7 mouse cellular contexts compared by ENCODE assay signal in genomic region chr11:98586892-98587563, GRCm38 (mm10). TPM values are rescaled to one million over a fixed set of nuclear protein-coding genes. Genes with fewer than 3 reads are reported as not detected.
DNase-seq lines count a peak whose midpoint lies in the region; ATAC-seq lines count a peak whose summit lies in the region.

TSS of gene Ormdl3 (minus strand) at chr11:98587368.

- peak; percentile 98 for DNase-seq in adrenal gland, adult 2 months
- DNase-seq in embryo, embryonic 11.5 days (ENCODE audit: low read depth, low spot score) = peak; percentile 99
- peak; percentile 98 to 100 for DNase-seq in gastrocnemius, postnatal 4 days (ENCODE audit: low spot score in 2 of 2)
- DNase-seq in left cerebral cortex, postnatal 36 days (ENCODE audit: low spot score in 2 of 2) = peak; percentile 97 to 98
- peak; percentile 100 for DNase-seq in midbrain, embryonic 11.5 days (ENCODE audit: low spot score, missing footprints)
- peak; percentile 96 for DNase-seq in skeletal muscle tissue, adult 2 months (ENCODE audit: low read depth, low spot score)

- H3K4me2 ChIP-seq in intestine, embryonic 16.5 days (ENCODE audit: low read depth, low read length) = peak within 1 kb of the TSS; percentile 85
- H3K4me2 ChIP-seq in midbrain, embryonic 11.5 days = peak within 1 kb of the TSS; percentile 86

- peak within 1 kb of the TSS; percentile 96 for H3K4me3 ChIP-seq in intestine, embryonic 16.5 days (ENCODE audit: low read length)
- H3K4me3 ChIP-seq in midbrain, embryonic 11.5 days (ENCODE audit: low read depth, low read length) = peak within 1 kb of the TSS; percentile 85

- WGBS in intestine, embryonic 16.5 days = under 1% methylated on average over 48 of the region's 49 CpGs
- WGBS in midbrain, embryonic 11.5 days = under 1% methylated on average over 49 of the region's 49 CpGs

- ATAC-seq in intestine, embryonic 16.5 days = peak; percentile 83
- peak; percentile 94 for ATAC-seq in midbrain, embryonic 11.5 days (ENCODE audit: low FRiP score)

- peak within 1 kb of the TSS; percentile 91 for H3K27ac ChIP-seq in intestine, embryonic 16.5 days (ENCODE audit: low read length)
- peak within 1 kb of the TSS; percentile 79 for H3K27ac ChIP-seq in midbrain, embryonic 11.5 days (ENCODE audit: low read depth, low read length)

- no peaks in the 10 kb centered on the region for H3K27me3 ChIP-seq in intestine, embryonic 16.5 days (replicated peaks; ENCODE audit: control insufficient read depth, insufficient read depth, low read length)
- H3K27me3 ChIP-seq in midbrain, embryonic 11.5 days (ENCODE audit: control insufficient read depth, insufficient read depth, low read length) = no peaks in the 10 kb centered on the region

- peak within 1 kb of the TSS; percentile 94 for H3K9ac ChIP-seq in intestine, embryonic 16.5 days (ENCODE audit: low read depth, low read length)
- peak within 1 kb of the TSS; percentile 89 for H3K9ac ChIP-seq in midbrain, embryonic 11.5 days (ENCODE audit: low read length)

- no peaks in the 10 kb centered on the region for H3K9me3 ChIP-seq in intestine, embryonic 16.5 days (ENCODE audit: control insufficient read depth, low read length)
- H3K9me3 ChIP-seq in midbrain, embryonic 11.5 days (ENCODE audit: control insufficient read depth, low read length) = no peaks in the 10 kb centered on the region

- peaks cover 43% of the 10 kb centered on the region for H3K4me1 ChIP-seq in intestine, embryonic 16.5 days (ENCODE audit: control insufficient read depth, insufficient read depth, low read length)
- H3K4me1 ChIP-seq in midbrain, embryonic 11.5 days (ENCODE audit: control insufficient read depth, insufficient read depth, low read length) = peaks cover 24% of the 10 kb centered on the region

- intact Hi-C loops in left cerebral cortex, postnatal 36 days (cut with DNase I) = no loop called here

- no peaks in the 10 kb centered on the region; the same call in 1 of the 2 replicates for H3K36me3 ChIP-seq in intestine, embryonic 16.5 days (ENCODE audit: control insufficient read depth, insufficient read depth, low read length)
- peaks cover 2% of the 10 kb centered on the region; the same call in 1 of the 2 replicates for H3K36me3 ChIP-seq in midbrain, embryonic 11.5 days (ENCODE audit: control insufficient read depth, insufficient read depth, low read length)

RNA-seq across cellular contexts. Expression of gene Ormdl3, which starts in this region (rescaled TPM):
- total RNA-seq in adrenal gland, adult 2 months (2021) = 100 to 1,000 TPM in 1 of 2 experiments, 10 to 100 TPM in 1; 94.9 to 180 TPM
- polyA plus RNA-seq in adrenal gland, adult 2 months (2012; rRNA removed) = 151 and 188 TPM in 2 replicates
- total RNA-seq in gastrocnemius, postnatal 4 days (2021) = 10 to 100 TPM; 28.0 to 28.3 TPM
- 62.9 and 65.2 TPM in 2 replicates for polyA plus RNA-seq in intestine, embryonic 16.5 days (2015; fragmentation: Nextera tagmentation; extraction: Ambion mirVana)
- 10 to 100 TPM; 46.5 to 47.8 TPM for total RNA-seq in left cerebral cortex, postnatal 36 days (2021)
- polyA plus RNA-seq in midbrain, embryonic 11.5 days (2014; fragmentation: Nextera tagmentation; extraction: Ambion mirVana) = 9.7 and 12.0 TPM in 2 replicates

Comparison
In these comparisons a context has a peak if more than half of its experiments do, and no peak if none do; other contexts are left out.
1. Peak in every context shown above with its lines: DNase-seq, ATAC-seq, H3K4me3 ChIP-seq and H3K27ac ChIP-seq.